Mouse (Mus musculus): ENCODE data around the gene C87414. TPM values are rescaled to one million over a fixed set of nuclear protein-coding genes. Genes with fewer than 3 reads are reported as not detected.
"Not testable (repeated sequence)": the region's sequence is repeated elsewhere in the genome, so short reads cannot be mapped to it uniquely, and the experiment has no call there.

The C87414 gene
- not detected for total RNA-seq (2021)

- DNase-seq; intact Hi-C loops (cut with DNase I): not testable (repeated sequence)
Measured at GRCm38 (mm10) chr5:93671451-93671850, at the start of gene C87414. Gene C87414 (minus strand): TSS chr5:93671551.

DNA sequence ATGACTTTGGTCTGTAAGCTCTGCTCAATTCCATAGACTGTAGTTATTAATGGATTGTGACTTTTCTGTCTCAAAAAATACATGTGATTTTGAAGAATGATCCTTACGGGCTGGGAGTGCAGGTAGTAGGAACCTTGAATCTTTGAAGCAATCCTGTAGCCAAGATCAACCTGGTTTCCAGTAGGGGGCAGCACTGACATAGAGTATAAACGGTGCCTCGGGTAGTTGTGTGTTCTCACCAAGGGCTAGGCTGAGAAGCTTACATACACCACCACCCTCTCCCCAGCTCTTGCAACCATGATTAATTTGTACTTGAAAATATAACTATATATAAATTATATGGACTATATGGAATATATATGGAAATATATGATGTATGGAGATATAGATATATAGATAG, 13.3 kb upstream of the C87414 start:
- DNase-seq; intact Hi-C loops (cut with DNase I): not testable (repeated sequence)

Other genes starting within 250 kb of the C87414 start
- gene Gm16427, start 131.4 kb downstream of the C87414 start, total RNA-seq (2021): not detected
- not detected for gene Gm7792, start 172.2 kb upstream of the C87414 start, total RNA-seq (2021)

Data from heart, postnatal 10 days (tissue).